Mouse (Mus musculus) heart, postnatal 0 days (tissue): ENCODE measurements around the gene Urad.

Source experiments
- CTCF ChIP-seq: IDR thresholded peaks from 2 replicates; pipeline ENCODE4 v1.5.1; 2016; ENCODE audit warnings: antibody characterized with exemption, control low read depth, low read depth
- EP300 ChIP-seq: IDR thresholded peaks from 2 replicates; pipeline ENCODE4 v1.6.1; 2016; ENCODE audit warnings: antibody characterized with exemption, low read depth

GRCm38 (mm10) chr5:147315432-147316075, 6.7 kb downstream of the Urad start:
- TF ChIP-seq CTCF (no peak), EP300 (no peak)
